14 mouse cellular contexts compared by ENCODE assay signal in the genomic region with DNA sequence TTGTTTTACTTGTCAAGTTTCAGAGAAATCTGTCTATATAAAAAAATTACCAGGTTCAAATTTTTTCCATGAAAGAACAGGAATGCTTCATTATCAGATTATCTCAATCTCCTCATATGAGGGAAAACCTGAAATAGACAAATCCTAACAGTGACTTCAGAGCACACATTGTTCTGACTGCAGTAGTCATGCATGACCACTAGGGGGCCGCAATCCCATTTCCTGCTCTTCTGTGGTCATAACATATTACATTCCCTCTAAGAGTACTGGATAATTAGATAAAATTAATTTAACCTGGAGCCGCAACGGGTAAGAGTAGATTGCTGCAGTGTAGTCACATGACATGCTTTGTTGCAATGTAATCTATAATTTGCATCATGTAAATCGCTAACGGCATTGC. TPM values are rescaled to one million over a fixed set of nuclear protein-coding genes. Genes with fewer than 3 reads are reported as not detected.
DNase-seq lines count a peak whose midpoint lies in the region; ATAC-seq and TF ChIP-seq lines count a peak whose summit lies in the region.
"Had no signal": no experiment of that assay in that cellular context is flagged by ENCODE, and none has a peak within 500 bp of the region (broad histone marks: within the 10 kb centered on the region; RNA-seq: fewer than 3 reads in every experiment).

No protein-coding gene starts in this region.

- intact Hi-C loops in left cerebral cortex, postnatal 4 days (cut with DNase I), result no loop called here

- TF ChIP-seq CTCF in lung, embryonic 14.5 days (IDR thresholded peaks at IDR 0.05; ENCODE audit: low read depth), result peak; percentile 64
- peak; percentile 58 to 84 (median 69) for TF ChIP-seq CTCF in MEL (IDR thresholded peaks at IDR 0.05 in 2 of 3, conservative IDR thresholded peaks at IDR 0.05 in 1 of 3; ENCODE audit: control insufficient read depth in 1 of 3, insufficient read depth in 1 of 3, low read depth in 2 of 3, low read length in 3 of 3, poor library complexity in 1 of 3, severe bottlenecking in 1 of 3)

- peak; percentile 55; the same call in 1 of the 2 replicates for ATAC-seq in frontal cortex, adult (ENCODE audit: low TSS enrichment)
- ATAC-seq in lung, embryonic 14.5 days (ENCODE audit: insufficient read depth), result no peak
- ATAC-seq in granulocyte monocyte progenitor cell, adult 5-6 weeks (replicated peaks; ENCODE audit: poor library complexity, severe bottlenecking), result peak; percentile 62

- no peak overlapping the region for H3K27ac ChIP-seq in lung, embryonic 14.5 days (ENCODE audit: low read depth)
- H3K27ac ChIP-seq in MEL (ENCODE audit: control insufficient read depth, low read depth, low read length), result no peak overlapping the region
- H3K27ac ChIP-seq: neural tube, embryonic 13.5 days had no signal

- no peaks in the 10 kb centered on the region for H3K4me1 ChIP-seq in lung, embryonic 14.5 days (ENCODE audit: insufficient read depth)
- no peaks in the 10 kb centered on the region for H3K4me1 ChIP-seq in MEL (ENCODE audit: control insufficient read depth in 1 of 2, insufficient read depth in 2 of 2, low read length in 2 of 2)
- H3K4me1 ChIP-seq: neural tube, embryonic 13.5 days had no signal

- no peaks in the 10 kb centered on the region for H3K27me3 ChIP-seq in lung, embryonic 14.5 days (ENCODE audit: insufficient read depth, low read length)
- H3K27me3 ChIP-seq in MEL (ENCODE audit: control insufficient read depth in 1 of 2, insufficient read depth in 2 of 2, low read length in 2 of 2), result no peaks in the 10 kb centered on the region
- H3K27me3 ChIP-seq: neural tube, embryonic 13.5 days had no signal

- no peak for TF ChIP-seq POLR2A in MEL (IDR thresholded peaks at IDR 0.05; ENCODE audit: control insufficient read depth in 1 of 2, insufficient read depth in 1 of 2, low read depth in 1 of 2, low read length in 2 of 2, poor library complexity in 1 of 2)

- no peak for TF ChIP-seq EP300 in MEL (IDR thresholded peaks at IDR 0.05; ENCODE audit: low read depth in 1 of 2, low read length in 2 of 2)

- no peaks in the 10 kb centered on the region for H3K79me2 ChIP-seq in MEL (ENCODE audit: control insufficient read depth, insufficient read depth, low read length, poor library complexity)

- no peak overlapping the region for H3K4me2 ChIP-seq in lung, embryonic 14.5 days
- H3K4me2 ChIP-seq: neural tube, embryonic 13.5 days had no signal

- peak; percentile 16 for TF ChIP-seq RAD21 in MEL (IDR thresholded peaks at IDR 0.05; ENCODE audit: low read depth, low read length)

- H3K9ac ChIP-seq in lung, embryonic 14.5 days, result no peak overlapping the region
- H3K9ac ChIP-seq in MEL (ENCODE audit: control insufficient read depth, low read depth, low read length, poor library complexity, severe bottlenecking), result no peak overlapping the region
- H3K9ac ChIP-seq: neural tube, embryonic 13.5 days had no signal

- WGBS in lung, embryonic 14.5 days, result 58% methylated on average over 5 of the region's 5 CpGs

- H3K36me3 ChIP-seq in lung, embryonic 14.5 days (ENCODE audit: insufficient read depth), result no peaks in the 10 kb centered on the region
- no peaks in the 10 kb centered on the region; a peak in 1 of 4 replicates for H3K36me3 ChIP-seq in MEL (ENCODE audit: control insufficient read depth in 1 of 2, insufficient read depth in 2 of 2, low read length in 2 of 2)
- H3K36me3 ChIP-seq: neural tube, embryonic 13.5 days had no signal

- DNase-seq in frontal cortex, postnatal 36 days (ENCODE audit: low spot score in 2 of 2), result no peak
- DNase-seq in lung, embryonic 14.5 days, result peak; percentile 38
- DNase-seq in lung, postnatal 25 days (ENCODE audit: low spot score), result no peak
- peak; percentile 53 for DNase-seq in MEL (ENCODE audit: low read depth, low spot score)
- no peak for DNase-seq in left cerebral cortex, postnatal 4 days
- DNase-seq in layer of hippocampus, adult 8-10 months (ENCODE audit: low spot score in 2 of 2), result no peak
- DNase-seq: cerebellum, adult 9-10 months; layer of hippocampus, adult 9-11 months; lung, postnatal 10 days had no signal

- H3K9me3 ChIP-seq in lung, embryonic 14.5 days (ENCODE audit: low read depth, low read length), result no peaks in the 10 kb centered on the region
- no peaks in the 10 kb centered on the region for H3K9me3 ChIP-seq in MEL (replicated peaks; ENCODE audit: insufficient read depth, low read length)
- H3K9me3 ChIP-seq: neural tube, embryonic 13.5 days had no signal

- H3K4me3 ChIP-seq in lung, embryonic 14.5 days (ENCODE audit: low read depth, low read length), result no peak overlapping the region
- H3K4me3 ChIP-seq in MEL (ENCODE audit: control insufficient read depth in 1 of 2, insufficient read depth in 1 of 2, low read depth in 2 of 2, low read length in 2 of 2), result no peak overlapping the region
- H3K4me3 ChIP-seq: neural tube, embryonic 13.5 days had no signal

TF ChIP-seq in MEL, 35 proteins besides CTCF, POLR2A, EP300 and RAD21:
- TF ChIP-seq SMC3 (IDR thresholded peaks at IDR 0.05; ENCODE audit: low read depth, low read length) (peak; percentile 53), KAT2A (conservative IDR thresholded peaks at IDR 0.05; ENCODE audit: low read depth, low read length) (no peak)
TF ChIP-seq in MEL: peak in this region for 1.

RNA-seq across cellular contexts. Expression of a gene that starts 17.6 kb away (rescaled TPM):
- polyA plus RNA-seq in lung, embryonic 14.5 days (2014; fragmentation: Nextera tagmentation; extraction: Ambion mirVana), result not detected in 2 replicates
- not detected in 2 replicates for total RNA-seq in MEL (2012; rRNA removed)
- polyA plus RNA-seq in MEL (2012; ENCODE audit: insufficient read depth in 1 of 2, insufficient read length in 2 of 2, low read depth in 1 of 2, low replicate concordance in 2 of 2, missing spikeins in 1 of 2), result not detected
- not detected in 2 replicates for total RNA-seq in granulocyte monocyte progenitor cell, adult 5-6 weeks (2014; fragmentation: Nextera tagmentation)
- total RNA-seq in granulocyte monocyte progenitor cell, adult 5-6 weeks (2017), result not detected in 2 replicates
- 10 to 100 TPM in 1 of 2 experiments, 1 to 10 TPM in 1; 6.0 to 15.5 TPM for total RNA-seq in left cerebral cortex, postnatal 4 days (2021)
- total RNA-seq in layer of hippocampus, adult 8-10 months (2022), result 10 to 100 TPM; 21.1 to 32.8 (median 27.0) TPM
- total RNA-seq: heart, postnatal 10 days had no signal
- polyA plus RNA-seq: spleen, adult 2 months had no signal

Comparison
In these comparisons a context has a peak if more than half of its experiments do, and no peak if none do; other contexts are left out.
1. DNase-seq: peak in lung, embryonic 14.5 days (single experiment) and MEL (single experiment); none in frontal cortex, postnatal 36 days (0 of 2), lung, postnatal 25 days (single experiment), left cerebral cortex, postnatal 4 days (single experiment) and layer of hippocampus, adult 8-10 months (0 of 2).